Mouse (Mus musculus) embryo, embryonic 10.5 days (tissue): Measurements from ENCODE around the gene Ndufs2.

Experiments
- DNase-seq: peaks from one replicate; pipeline ENCODE4 v3.0.0-alpha.2; 2015; ENCODE audit warnings: low spot score

Ndufs2 gene

DNA sequence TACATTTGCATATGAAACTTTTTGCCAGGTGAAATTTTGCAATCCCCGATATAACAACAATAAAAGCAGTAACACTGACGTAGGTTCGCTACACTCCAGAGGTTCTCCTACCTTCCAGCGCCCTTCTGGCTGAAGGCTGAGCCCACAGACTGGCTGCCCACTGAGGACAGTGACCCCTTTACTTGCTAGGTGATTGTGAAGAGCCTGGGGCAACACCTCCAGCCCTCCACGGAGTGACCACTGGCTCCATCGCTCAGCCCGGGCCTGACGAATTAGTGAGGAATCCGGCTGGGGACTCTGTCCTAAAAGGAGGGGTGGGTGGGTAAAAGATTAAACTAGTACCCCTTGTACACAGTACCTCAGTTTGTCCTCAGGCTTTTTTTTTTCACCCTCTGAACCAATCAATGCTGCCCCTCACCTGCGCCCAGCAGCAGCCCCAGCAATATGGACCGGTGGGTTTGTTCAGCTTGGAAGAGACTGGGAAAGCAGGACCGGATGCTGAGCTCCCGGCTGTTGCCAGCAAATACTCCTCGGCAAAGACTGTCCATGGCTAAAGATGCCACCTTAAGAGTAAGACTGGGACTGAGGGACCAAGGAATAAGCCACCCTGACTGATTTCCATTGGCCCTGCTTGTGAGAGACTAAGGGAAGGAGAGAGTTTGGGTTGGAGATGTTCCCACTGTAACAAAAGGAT is 28.0 kb upstream of the Ndufs2 start:
- DNase-seq: no peak

DNA sequence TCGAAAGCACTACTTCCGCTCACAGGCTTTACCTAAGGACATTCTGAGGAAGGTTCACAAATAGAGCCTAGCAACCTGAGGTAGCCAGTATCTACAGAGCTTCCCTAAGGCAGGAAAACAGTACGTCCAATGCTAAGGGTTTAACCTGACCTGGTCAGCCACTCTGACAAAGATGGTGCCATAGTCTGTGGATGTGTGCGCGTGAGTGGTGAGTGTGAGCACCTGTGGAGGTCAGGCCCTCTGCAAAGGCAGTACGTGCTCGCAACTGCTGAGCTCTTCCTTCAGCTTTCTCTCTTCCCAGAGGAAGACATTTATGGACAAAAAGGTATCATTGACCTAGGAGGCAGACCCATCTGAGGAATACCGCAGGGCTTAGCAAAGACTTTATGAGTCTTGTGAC is 27.2 kb upstream of the Ndufs2 start:
- no peak for DNase-seq

- no peak for DNase-seq
Observed at GRCm38 (mm10) chr1:171277736-171278135, 26.5 kb upstream of the Ndufs2 start.

DNA sequence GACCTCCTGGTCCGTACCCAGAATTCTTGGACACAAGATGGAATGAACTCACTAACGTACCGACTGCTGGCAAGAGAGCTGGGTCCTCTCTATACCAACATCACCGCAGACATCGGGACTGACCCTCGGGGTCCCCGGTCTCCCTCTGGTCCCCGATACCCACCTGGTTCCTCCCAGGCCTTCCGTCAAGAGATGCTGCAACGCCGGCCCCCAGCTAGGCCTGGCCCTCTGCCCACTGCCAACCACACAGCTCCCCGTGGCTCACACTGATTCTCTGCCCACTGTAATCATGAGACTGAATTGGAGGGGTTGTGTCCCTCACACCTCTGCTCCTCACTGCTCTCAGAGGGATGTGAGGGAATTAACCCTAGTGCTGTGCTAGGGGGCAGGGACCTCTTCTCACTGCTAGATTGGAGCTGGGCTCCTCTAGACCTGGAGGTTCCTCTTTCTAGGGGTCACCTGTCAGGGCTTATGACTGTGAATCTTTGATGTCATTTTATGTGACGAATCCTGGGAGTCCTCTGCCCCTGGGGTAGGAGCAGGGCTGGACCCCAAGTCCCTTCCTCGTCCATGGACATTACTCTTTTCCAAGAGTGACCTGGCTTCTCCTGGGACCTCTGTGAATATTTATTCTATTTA is 25.0 kb upstream of the Ndufs2 start:
- no peak for DNase-seq

DNA sequence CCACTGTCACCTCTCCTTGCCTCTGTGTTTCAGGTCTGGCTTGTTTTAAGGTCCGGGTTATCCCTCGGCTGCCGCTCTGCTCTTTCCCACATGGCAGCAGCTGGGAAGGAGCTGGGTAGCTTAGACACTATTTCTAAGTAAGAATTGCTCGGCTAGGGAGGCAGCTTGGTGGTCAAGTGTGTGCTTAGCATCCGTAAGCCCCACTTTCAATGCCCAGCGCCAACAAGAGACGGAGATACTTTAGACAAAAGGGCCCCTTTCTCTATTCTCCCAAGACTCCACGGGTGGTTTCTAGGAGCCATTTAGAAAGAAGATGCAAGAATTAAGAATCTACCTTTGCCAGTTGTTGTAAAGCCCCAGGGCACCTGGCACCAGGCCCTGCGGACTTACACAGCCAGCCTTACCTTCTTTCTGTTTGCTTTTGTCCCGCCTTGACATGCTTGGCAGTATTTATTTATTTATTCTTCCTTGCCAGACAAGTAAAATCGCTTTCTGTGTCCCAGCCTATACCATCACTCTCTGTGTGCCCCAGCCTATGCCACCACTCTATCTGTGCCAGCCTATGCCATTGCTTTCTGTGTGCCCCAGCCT is 24.1 kb upstream of the Ndufs2 start:
- DNase-seq: no peak

GRCm38 (mm10) chr1:171274171-171274570 is 23.0 kb upstream of the Ndufs2 start:
- DNase-seq: no peak

GRCm38 (mm10) chr1:171272086-171272485 is 20.9 kb upstream of the Ndufs2 start:
- DNase-seq: no peak

DNA sequence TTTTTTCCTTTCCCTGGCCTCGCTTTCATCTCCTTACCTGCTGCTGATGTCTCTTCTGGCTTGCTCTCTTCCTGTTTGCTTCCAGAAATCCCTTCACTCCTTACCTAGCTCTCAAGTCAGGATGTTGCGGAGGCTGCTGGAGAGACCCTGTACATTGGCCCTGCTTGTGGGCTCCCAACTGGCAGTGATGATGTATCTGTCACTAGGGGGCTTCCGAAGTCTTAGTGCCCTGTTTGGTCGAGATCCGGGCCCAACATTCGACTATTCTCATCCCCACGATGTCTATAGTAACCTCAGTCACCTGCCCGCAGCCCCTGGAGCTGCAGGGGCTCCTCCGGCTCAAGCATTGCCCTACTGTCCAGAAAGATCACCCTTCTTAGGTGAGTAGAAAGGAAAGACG is 20.4 kb upstream of the Ndufs2 start:
- no peak for DNase-seq

DNA sequence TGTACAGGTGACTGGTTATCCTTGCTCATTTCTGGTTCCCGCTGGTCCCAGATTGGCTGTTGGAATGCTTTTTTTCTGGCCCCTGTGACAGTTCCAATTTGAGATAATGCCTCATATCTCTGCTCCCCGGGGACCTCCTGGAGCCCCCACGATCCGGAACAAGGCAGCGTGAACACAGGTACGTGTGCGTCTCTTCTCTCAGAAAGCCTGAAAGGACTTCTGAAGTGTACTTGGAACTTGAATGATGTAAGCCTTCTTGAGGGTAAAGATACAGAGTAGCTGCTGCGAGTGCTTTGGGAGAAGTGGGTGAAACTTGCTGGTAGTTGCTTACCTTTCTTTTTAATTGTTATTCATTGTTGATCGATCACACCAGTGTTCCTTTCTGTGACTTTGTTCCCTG is 20.0 kb upstream of the Ndufs2 start:
- DNase-seq: no peak

DNA sequence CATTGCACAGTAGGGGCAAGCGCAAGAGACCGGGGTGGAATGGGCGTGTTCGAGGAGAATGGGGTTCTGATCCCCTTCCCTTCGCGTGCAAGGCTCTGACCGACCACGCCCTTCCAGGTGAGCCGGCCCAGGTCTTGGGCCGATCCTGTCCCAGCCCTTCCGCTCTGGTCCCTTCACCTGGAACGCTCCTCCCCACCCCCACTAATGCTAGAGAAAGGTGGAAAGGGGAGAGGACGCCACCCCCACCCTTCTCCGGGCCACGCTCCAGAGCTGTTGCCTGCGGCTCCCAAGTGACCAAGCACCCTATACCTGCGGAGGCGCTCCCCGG is 19.3 kb upstream of the Ndufs2 start:
- no peak for DNase-seq

- DNase-seq: peak; percentile 93
Observed at GRCm38 (mm10) chr1:171269848-171270572, 18.8 kb upstream of the Ndufs2 start, which contains the start of gene B4galt3. Gene B4galt3, plus strand, starts transcription at chr1:171270328.

GRCm38 (mm10) chr1:171268341-171268740 is 17.2 kb upstream of the Ndufs2 start:
- DNase-seq: no peak

GRCm38 (mm10) chr1:171265971-171266744 is 15.0 kb upstream of the Ndufs2 start:
- DNase-seq: no peak

GRCm38 (mm10) chr1:171263666-171264461 is 12.7 kb upstream of the Ndufs2 start:
- DNase-seq: no peak

- peak; percentile 60 for DNase-seq
Observed at GRCm38 (mm10) chr1:171263185-171263611, 12.0 kb upstream of the Ndufs2 start.

DNA sequence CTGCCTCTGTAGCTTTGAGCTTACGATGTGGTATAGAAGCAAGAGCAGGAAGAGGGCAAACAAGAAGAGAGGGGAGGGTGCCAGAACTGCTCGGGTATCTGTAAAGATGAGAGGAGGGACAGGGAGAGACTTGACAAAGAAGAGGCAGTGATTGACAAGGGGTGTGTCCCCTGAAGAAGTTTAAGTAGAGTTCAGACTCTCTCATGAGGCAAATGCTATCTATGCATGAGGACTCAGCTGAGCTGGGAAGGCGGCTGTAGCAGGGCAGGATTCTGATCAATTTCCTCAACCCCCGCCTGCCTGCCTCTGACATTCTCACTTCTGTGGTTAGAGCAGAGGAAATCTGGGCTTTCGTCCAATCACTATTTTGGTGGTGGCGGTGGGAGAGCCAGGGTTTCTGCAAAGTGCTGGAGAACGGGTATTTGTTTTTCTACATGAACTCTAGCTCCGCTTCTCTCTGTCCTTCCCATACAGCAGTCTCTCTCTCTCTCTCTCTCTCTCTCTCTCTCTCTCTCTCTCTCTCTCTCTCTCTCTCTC is 11.5 kb upstream of the Ndufs2 start:
- DNase-seq: peak; percentile 37

DNA sequence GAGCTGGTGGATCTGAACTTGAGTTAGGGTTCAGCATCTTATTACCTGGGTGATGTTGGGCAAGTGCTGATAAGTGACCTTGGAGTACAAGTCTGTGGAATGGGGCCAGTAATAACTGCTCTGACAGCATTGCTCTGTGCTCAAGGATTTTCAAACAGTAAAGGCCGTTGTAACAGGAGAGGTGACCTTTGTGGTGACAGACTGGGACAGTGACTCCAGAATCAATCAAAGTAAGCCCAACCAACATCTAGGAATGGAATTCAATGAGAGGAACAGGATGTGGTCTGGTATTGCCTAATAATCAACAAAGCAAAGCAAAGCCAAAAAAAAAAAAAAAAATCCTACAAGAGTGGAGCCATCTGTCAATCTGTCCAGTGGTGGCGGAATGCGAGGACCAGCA is 9.1 kb upstream of the Ndufs2 start:
- no peak for DNase-seq

DNA sequence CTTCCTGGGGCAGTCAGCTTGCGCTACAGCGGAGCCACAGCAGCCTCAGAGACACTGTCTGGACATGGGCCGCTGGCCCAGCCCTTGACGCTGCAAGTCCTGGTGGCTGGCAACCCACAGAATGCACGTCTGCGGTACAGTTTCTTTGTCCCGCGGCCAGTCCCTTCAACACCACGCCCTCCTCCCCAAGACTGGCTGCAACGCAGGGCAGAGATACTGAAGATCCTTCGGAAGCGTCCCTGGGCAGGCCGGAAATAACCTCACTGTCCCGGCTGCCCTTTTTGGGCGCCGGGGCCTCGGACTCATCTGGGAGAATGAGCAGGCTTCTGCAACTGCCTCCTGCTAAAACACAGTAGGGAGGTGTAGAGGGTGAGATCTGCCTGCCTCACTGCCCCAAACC is 7.7 kb upstream of the Ndufs2 start:
- DNase-seq: no peak

DNA sequence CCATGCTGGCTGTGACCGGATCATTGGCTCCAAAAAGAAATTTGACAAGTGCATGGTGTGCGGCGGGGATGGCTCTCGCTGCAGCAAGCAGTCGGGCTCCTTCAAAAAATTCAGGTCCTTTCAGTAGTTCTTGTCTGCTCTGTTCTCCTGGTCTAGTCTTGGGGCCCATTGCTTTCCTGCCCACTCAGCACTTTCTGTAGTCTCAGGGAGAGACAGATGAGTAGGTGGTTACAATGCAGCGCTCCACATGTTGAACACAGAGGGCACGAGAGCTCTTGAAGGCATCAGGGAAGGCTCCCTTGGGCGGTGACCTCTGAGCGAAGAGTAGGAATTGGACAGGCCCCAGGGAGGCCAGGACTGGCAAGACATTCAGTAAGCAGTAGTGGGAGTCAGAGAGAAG is 6.6 kb upstream of the Ndufs2 start:
- no peak for DNase-seq

- DNase-seq: peak; percentile 87
Observed at GRCm38 (mm10) chr1:171256937-171257548, 5.9 kb upstream of the Ndufs2 start.
